Mouse (Mus musculus): ENCODE measurements around the gene Mgat2. TPM values are rescaled to one million over a fixed set of nuclear protein-coding genes. Genes with fewer than 3 reads are reported as not detected.

Gene Mgat2
- polyA plus RNA-seq, 1 experiment from 2014 or later = 52.3 TPM

DNA sequence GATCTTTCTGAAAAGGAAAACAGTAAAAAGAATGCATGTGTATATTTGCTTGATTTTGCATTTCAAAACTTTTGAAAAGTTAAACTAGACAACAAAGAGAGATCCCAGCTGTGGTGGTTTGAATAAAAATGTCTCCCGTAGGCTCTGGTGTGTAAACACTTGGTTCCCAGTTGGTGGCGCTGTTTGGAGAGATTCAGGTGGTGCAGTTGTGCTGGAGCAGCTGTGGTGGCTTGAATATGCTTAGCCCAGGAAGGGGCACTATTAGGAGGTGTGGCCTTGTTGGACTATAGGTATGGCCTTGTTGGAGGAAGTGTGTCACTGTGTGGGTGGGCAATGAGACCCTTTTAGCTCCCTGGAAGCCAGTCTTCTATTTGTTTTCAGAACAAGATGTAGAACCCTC, 45.3 kb downstream of the Mgat2 start:
- Histone ChIP-seq H3K4me2 (replicated peaks; ENCODE audit: low read depth) (no peak overlapping the region), H3K9ac (ENCODE audit: low read length) (no peak overlapping the region), H3K4me3 (ENCODE audit: low read depth, low read length) (no peak overlapping the region), H3K4me1 (replicated peaks; ENCODE audit: control insufficient read depth, insufficient read depth) (no peaks in the 10 kb centered on the region), H3K27ac (replicated peaks) (no peak overlapping the region), H3K27me3 (ENCODE audit: control insufficient read depth, insufficient read depth, low read length) (no peaks in the 10 kb centered on the region), H3K36me3 (ENCODE audit: control insufficient read depth, insufficient read depth, low read length) (no peaks in the 10 kb centered on the region), H3K9me3 (ENCODE audit: control insufficient read depth, low read length) (no peaks in the 10 kb centered on the region)
- TF ChIP-seq CTCF (IDR thresholded peaks at IDR 0.05; ENCODE audit: low read depth) = peak; percentile 59
- no peak for TF ChIP-seq EP300 (optimal IDR thresholded peaks at IDR 0.05)
- ATAC-seq (ENCODE audit: low FRiP score, low TSS enrichment) (no peak), DNase-seq (ENCODE audit: low spot score) (peak; percentile 30)
- 54% methylated on average over 2 of the region's 2 CpGs for WGBS

DNA sequence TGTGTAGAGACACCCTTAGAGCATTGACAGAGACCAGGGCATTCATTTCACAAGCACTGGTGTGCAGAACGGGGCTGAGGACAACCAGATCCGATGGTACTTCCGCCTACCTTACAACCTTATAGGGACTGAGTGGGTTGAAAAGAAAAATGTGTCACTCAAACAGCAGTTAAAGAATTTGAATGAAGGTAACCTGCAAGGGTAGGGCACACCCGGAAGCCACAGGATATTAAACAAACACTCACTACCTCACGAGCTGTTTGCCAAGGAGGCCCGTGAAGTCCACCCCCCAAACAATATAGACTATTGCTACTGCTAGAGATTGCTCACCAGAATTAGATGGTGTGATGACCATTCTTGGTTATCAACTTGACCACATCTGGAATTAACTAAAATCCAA, 51.8 kb downstream of the Mgat2 start:
- no peaks in the 10 kb centered on the region for H3K4me1 ChIP-seq (replicated peaks; ENCODE audit: control insufficient read depth, insufficient read depth)
- H3K27me3 ChIP-seq (ENCODE audit: control insufficient read depth, insufficient read depth, low read length) = no peaks in the 10 kb centered on the region
- no peaks in the 10 kb centered on the region for H3K36me3 ChIP-seq (ENCODE audit: control insufficient read depth, insufficient read depth, low read length)
- no peak overlapping the region for H3K27ac ChIP-seq (replicated peaks)
- H3K4me3 ChIP-seq (ENCODE audit: low read depth, low read length) = no peak overlapping the region
- no peak overlapping the region for H3K4me2 ChIP-seq (replicated peaks; ENCODE audit: low read depth)
- peak; percentile 90 for ATAC-seq (ENCODE audit: low FRiP score, low TSS enrichment)
- 61% methylated on average over 6 of the region's 6 CpGs for WGBS
- H3K9me3 ChIP-seq (ENCODE audit: control insufficient read depth, low read length) = no peaks in the 10 kb centered on the region
- DNase-seq (ENCODE audit: low spot score) = peak; percentile 47
- TF ChIP-seq CTCF (IDR thresholded peaks at IDR 0.05; ENCODE audit: low read depth) (no peak), EP300 (optimal IDR thresholded peaks at IDR 0.05) (no peak)
- H3K9ac ChIP-seq (ENCODE audit: low read length) = no peak overlapping the region

Small RNA genes lying within 50 kb of the gene (microRNA-seq; reads per million reads assigned to microRNA genes)
- gene Gm47287 = not detected
- gene Gm47295 = not detected

Other genes with a start within 250 kb of the Mgat2 start
- gene Rps29, start 25.0 kb upstream of the Mgat2 start, polyA plus RNA-seq (2015; fragmentation: Nextera tagmentation; extraction: Ambion mirVana) = 1,988 and 2,229 TPM in 2 replicates
- gene Lrr1, start 15.3 kb upstream of the Mgat2 start, polyA plus RNA-seq (2015; fragmentation: Nextera tagmentation; extraction: Ambion mirVana) = 4.3 and 5.2 TPM in 2 replicates
- 843 and 974 TPM in 2 replicates for gene Rpl36al, start 74 bp upstream of the Mgat2 start, polyA plus RNA-seq (2015; fragmentation: Nextera tagmentation; extraction: Ambion mirVana)
- 6.9 and 10.3 TPM in 2 replicates for gene Gm49383, start 12.9 kb downstream of the Mgat2 start, polyA plus RNA-seq (2015; fragmentation: Nextera tagmentation; extraction: Ambion mirVana)
- gene Dnaaf2, start 14.3 kb downstream of the Mgat2 start, polyA plus RNA-seq (2015; fragmentation: Nextera tagmentation; extraction: Ambion mirVana) = 4.0 and 5.2 TPM in 2 replicates
- 8.2 and 8.7 TPM in 2 replicates for gene Gm49384, start 20.1 kb downstream of the Mgat2 start, polyA plus RNA-seq (2015; fragmentation: Nextera tagmentation; extraction: Ambion mirVana)
- gene Pole2, start 44.0 kb downstream of the Mgat2 start, polyA plus RNA-seq (2015; fragmentation: Nextera tagmentation; extraction: Ambion mirVana) = 8.0 and 9.0 TPM in 2 replicates
- gene Klhdc1, start 57.0 kb downstream of the Mgat2 start, polyA plus RNA-seq (2015; fragmentation: Nextera tagmentation; extraction: Ambion mirVana) = 20.2 and 20.4 TPM in 2 replicates
- 60.6 and 61.6 TPM in 2 replicates for gene Klhdc2, start 112.5 kb downstream of the Mgat2 start, polyA plus RNA-seq (2015; fragmentation: Nextera tagmentation; extraction: Ambion mirVana)
- 46.5 and 50.0 TPM in 2 replicates for gene Nemf, start 173.0 kb downstream of the Mgat2 start, polyA plus RNA-seq (2015; fragmentation: Nextera tagmentation; extraction: Ambion mirVana)
- gene Arf6, start 188.0 kb downstream of the Mgat2 start, polyA plus RNA-seq (2015; fragmentation: Nextera tagmentation; extraction: Ambion mirVana) = 97.8 and 116 TPM in 2 replicates
- 2.4 and 4.1 TPM in 2 replicates for gene Gm9887, start 188.3 kb downstream of the Mgat2 start, polyA plus RNA-seq (2015; fragmentation: Nextera tagmentation; extraction: Ambion mirVana)